Comparison of ENCODE assay signal across 8 mouse cellular contexts in genomic region chr5:140636316-140637057, GRCm38 (mm10). TPM values are rescaled to one million over a fixed set of nuclear protein-coding genes. Genes with fewer than 3 reads are reported as not detected.
DNase-seq lines count a peak whose midpoint lies in the region; ATAC-seq lines count a peak whose summit lies in the region.

No protein-coding gene starts in this region.

- H3K4me1 ChIP-seq in heart, embryonic 11.5 days (ENCODE audit: control insufficient read depth, insufficient read depth, low read length), result peaks cover 11% of the 10 kb centered on the region

- peak; percentile 52 for DNase-seq in kidney, adult 11 months
- DNase-seq in kidney, postnatal 4 days, result no peak
- DNase-seq in T-cell, adult 2 months (ENCODE audit: low spot score), result peak; percentile 78
- peak; percentile 61 for DNase-seq in kidney, postnatal 14 days
- DNase-seq in splenic B cell, adult 2 months (ENCODE audit: low read depth, low spot score), result peak; percentile 75
- DNase-seq in layer of hippocampus, adult 9-11 months, result no peak
- no peak for DNase-seq in retina, postnatal 1 day

- no peak overlapping the region for H3K27ac ChIP-seq in heart, embryonic 11.5 days (ENCODE audit: low read depth, low read length)

- 82% methylated on average over 7 of the region's 7 CpGs for WGBS in heart, embryonic 11.5 days (ENCODE audit: insufficient replicate concordance)

- H3K9me3 ChIP-seq in heart, embryonic 11.5 days (replicated peaks; ENCODE audit: control insufficient read depth, low read length), result no peaks in the 10 kb centered on the region

- no peak for ATAC-seq in heart, embryonic 11.5 days (replicated peaks; ENCODE audit: insufficient number of reproducible peaks, low FRiP score, low TSS enrichment)

- no peak overlapping the region for H3K4me2 ChIP-seq in heart, embryonic 11.5 days

- no peaks in the 10 kb centered on the region for H3K27me3 ChIP-seq in splenic B cell, adult 2 months (ENCODE audit: control insufficient read depth, insufficient read depth, low read length, poor library complexity, severe bottlenecking)
- no peaks in the 10 kb centered on the region for H3K27me3 ChIP-seq in heart, embryonic 11.5 days (ENCODE audit: control insufficient read depth, insufficient read depth, low read length)

- H3K36me3 ChIP-seq in splenic B cell, adult 2 months (ENCODE audit: control insufficient read depth, insufficient read depth, low read length, poor library complexity, severe bottlenecking), result peaks cover 7% of the 10 kb centered on the region; the same call in 1 of the 2 replicates
- peaks cover 33% of the 10 kb centered on the region for H3K36me3 ChIP-seq in heart, embryonic 11.5 days (ENCODE audit: control insufficient read depth, insufficient read depth, low read length)

- H3K9ac ChIP-seq in heart, embryonic 11.5 days (ENCODE audit: low read depth, low read length), result no peak overlapping the region

- no peak overlapping the region for H3K4me3 ChIP-seq in heart, embryonic 11.5 days (ENCODE audit: low read depth, low read length)

RNA-seq across cellular contexts. Expression of gene Ttyh3, which starts 12.3 kb away (rescaled TPM):
- 26.7 and 28.8 TPM in 2 replicates for polyA plus RNA-seq in heart, embryonic 11.5 days (2014; fragmentation: Nextera tagmentation; extraction: Ambion mirVana)

RNA-seq across cellular contexts. Expression of gene Lfng, which starts 29.4 kb away (rescaled TPM):
- 2.8 and 3.3 TPM in 2 replicates for polyA plus RNA-seq in heart, embryonic 11.5 days (2014; fragmentation: Nextera tagmentation; extraction: Ambion mirVana)

Comparison
In these comparisons a context has a peak if more than half of its experiments do, and no peak if none do; other contexts are left out.
1. DNase-seq: peak in kidney, adult 11 months (single experiment), T-cell, adult 2 months (single experiment), kidney, postnatal 14 days (single experiment) and splenic B cell, adult 2 months (single experiment); none in kidney, postnatal 4 days (0 of 2), layer of hippocampus, adult 9-11 months (single experiment) and retina, postnatal 1 day (single experiment).